Mouse (Mus musculus) spleen, postnatal 4 days (tissue): ENCODE results near the gene Olfr1277.

Experiments used
- DNase-seq, 2 experiments: peaks; one replicate each; pipeline ENCODE4 v3.0.0; 2022; ENCODE audit warnings: low spot score in 2 of 2

The Olfr1277 gene

GRCm38 (mm10) chr2:111274006-111274405, at the start of gene Olfr1277:
Olfr1277 (minus strand) TSS chr2:111274106.
- DNase-seq = no peak

GRCm38 (mm10) chr2:111313717-111314116, 39.8 kb upstream of the Olfr1277 start, which contains the start of gene Olfr1280:
Olfr1280 (plus strand) TSS chr2:111314017.
- DNase-seq = no peak

- DNase-seq = no peak
Observed at GRCm38 (mm10) chr2:111300374-111300773, 26.5 kb upstream of the Olfr1277 start, which contains the start of gene Olfr1279. Olfr1279 (plus strand) TSS chr2:111300635.

GRCm38 (mm10) chr2:111298541-111298940, 24.6 kb upstream of the Olfr1277 start:
- DNase-seq = no peak

- no peak for DNase-seq
Observed at GRCm38 (mm10) chr2:111289836-111290235, 15.9 kb upstream of the Olfr1277 start, which contains the start of gene Olfr1278. Olfr1278 (plus strand) TSS chr2:111290136.

GRCm38 (mm10) chr2:111254216-111254615, 19.7 kb downstream of the Olfr1277 start, which contains the start of gene Olfr1276:
Olfr1276 (plus strand) TSS chr2:111254516.
- DNase-seq = no peak

- no peak for DNase-seq
Observed at GRCm38 (mm10) chr2:111235186-111235585, 38.7 kb downstream of the Olfr1277 start, which contains the start of gene Olfr1275. Olfr1275 (minus strand) TSS chr2:111235286.

GRCm38 (mm10) chr2:111229502-111229901, 44.4 kb downstream of the Olfr1277 start, which contains the start of gene 4930430A15Rik:
4930430A15Rik (minus strand) TSS chr2:111229602.
- no peak for DNase-seq
